Mouse (Mus musculus) cerebellum, adult 11 months (tissue): ENCODE data around the gene Elovl3.
"Not testable (repeated sequence)": the region's sequence is repeated elsewhere in the genome, so short reads cannot be mapped to it uniquely, and the experiment has no call there.

Experiments used
- DNase-seq: peaks from one replicate; pipeline ENCODE4 v3.0.0; 2022

The Elovl3 gene

DNA sequence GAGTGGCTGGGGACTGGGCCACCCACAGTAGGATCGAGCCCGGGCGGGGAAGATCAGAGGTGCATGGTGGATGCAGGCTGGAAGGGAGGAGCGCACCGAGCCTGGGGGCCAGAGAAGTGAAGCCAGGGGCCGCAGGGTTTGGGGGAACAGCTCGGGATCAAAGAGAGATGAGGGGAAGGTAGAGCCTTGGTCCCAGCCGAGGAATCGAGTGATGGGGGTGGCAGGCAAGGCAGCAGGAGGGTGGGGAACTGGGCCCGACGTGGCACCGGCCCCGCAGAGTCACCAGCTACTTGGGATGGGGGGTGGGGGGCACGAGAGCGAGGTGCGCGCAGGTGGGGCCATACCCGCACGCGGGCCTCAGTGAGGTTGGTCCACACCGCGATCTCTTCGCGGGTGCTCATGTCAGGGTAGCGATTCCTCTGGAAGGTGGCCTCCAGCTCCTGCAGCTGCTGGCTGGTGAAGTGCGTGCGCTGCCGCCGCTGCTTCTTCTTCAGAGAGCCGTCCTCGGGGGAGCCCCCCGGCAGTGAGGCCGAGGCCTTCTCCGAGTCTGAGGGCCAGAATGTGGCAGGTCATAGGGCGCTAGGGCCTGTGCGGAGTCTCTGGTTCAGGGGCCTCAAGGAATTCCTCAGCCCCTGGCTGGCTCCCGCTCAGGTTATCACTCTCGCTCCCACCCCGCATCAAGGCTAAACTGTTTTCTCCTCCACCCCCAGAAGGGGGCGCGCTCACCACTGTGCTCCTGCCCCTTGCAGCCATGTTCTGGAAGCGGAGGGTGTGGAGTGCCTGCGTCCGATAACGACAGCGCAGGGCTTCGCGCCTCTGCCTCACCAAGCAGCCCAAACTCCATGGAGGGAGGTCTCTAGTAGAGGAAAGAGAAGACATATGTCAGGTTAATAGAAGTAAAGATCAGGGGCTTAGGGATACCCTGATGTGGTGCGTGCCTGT, 5.2 kb downstream of the Elovl3 start:
- DNase-seq, result peak; percentile 33

GRCm38 (mm10) chr19:46140324-46140723, 8.6 kb downstream of the Elovl3 start:
- no peak for DNase-seq

DNA sequence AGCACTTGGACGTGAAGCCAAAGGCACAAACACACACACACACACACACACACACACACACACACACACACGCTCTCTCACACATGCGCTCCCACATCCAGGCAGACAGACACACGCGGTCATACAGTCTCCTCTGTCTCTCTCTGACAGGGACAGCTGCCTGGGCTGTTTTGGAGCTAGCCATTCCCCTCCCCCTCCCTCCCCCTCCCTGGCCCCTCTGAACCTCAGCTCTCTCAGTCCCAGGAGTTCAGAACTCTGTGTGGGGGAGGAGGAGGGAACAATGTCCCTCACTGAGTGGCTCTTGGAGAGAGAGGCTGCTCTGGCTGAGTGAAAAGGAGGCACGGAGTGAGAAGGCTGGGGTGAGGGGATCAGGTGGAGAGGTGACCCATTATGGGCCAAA, 9.4 kb downstream of the Elovl3 start:
- no peak for DNase-seq

DNA sequence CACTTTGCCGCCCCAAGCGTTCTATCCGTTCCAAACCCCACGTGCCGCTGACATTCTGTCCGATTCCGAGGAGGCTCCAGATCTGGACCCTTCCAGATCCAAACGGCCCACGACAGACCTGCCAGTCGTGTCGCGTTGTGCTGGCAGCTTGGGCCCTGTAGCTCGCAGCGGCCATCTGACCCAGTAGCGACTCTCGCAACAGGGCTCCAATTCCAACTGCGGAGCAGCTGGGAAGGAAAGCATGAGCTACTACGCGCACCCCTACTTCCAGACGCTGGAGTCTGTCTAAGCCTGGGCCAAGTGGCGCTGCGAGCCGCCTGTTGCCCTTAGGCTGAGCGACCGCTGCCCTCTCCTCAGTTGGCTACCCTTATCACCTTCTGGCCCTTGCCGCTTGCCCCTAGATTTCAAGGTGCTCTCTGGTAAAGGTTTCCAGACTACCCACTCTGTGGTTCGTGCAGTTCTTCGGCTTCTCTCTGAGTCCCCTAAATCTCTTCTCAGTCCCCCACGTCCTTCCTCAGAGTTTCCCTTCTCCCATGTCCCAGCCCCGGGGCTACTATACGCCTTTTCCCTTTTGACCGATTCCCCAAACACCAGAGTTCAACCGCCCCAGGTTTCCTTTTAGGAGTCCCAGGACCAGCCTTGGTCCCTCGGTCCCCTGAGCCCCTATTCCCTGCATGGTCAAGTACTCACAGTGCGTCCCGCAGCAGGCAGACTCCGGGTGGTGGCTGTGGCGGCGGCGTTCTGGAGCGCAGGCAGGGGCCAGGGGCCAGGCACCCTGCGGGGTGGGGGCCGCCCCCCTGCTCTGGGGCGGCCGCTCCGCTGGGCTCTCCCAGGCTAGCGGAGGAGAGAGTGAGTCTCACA, 16.0 kb downstream of the Elovl3 start, which contains the start of gene Pitx3:
Gene Pitx3 (minus strand): TSS at position 816 of the 861 bp plus-strand sequence.
- no peak for DNase-seq

DNA sequence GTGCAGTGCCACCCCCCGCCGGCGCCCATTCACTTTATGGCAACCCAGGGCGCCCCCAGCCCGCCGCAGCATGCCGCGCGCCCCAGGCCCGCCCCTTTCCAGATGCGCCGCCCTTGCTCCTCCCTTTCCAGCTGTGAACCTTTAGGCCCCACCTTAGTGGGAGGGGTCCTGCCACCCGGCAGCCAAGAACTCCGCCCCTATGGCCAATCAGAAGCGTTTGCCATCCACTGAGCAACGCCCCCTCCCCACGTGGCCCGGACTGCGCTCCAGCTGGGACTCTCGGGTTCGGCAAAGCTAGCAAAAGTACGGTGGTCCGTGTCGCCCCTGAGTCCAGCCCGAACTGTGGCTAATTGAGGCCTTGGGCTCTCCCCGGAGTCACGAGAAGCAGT, 16.7 kb downstream of the Elovl3 start:
- no peak for DNase-seq

DNA sequence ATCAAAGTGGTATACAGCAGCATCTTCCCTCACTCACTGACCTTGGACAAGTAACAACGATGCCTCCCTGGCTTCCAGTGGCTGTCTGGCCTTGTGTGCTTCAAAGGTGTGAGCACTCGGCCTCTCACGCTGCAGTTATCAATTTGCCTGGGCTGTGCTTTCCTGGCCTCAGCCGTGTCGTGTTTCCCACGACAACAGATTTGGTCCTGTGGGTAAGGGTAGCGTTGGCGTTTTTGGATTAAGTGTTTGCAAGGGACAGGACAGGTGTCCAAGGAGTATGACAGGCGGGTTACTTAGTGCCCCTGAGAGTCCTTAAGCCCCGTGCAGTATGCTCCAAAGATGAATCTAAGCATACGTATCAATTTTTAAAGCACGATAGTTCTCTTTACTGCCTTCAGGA, 17.4 kb downstream of the Elovl3 start:
- no peak for DNase-seq

- DNase-seq, result peak; percentile 93
Observed at GRCm38 (mm10) chr19:46152127-46152803, 20.6 kb downstream of the Elovl3 start, which contains the start of gene Gbf1. Gene Gbf1, plus strand, starts transcription at chr19:46152509.

- DNase-seq, result no peak
Observed at GRCm38 (mm10) chr19:46165950-46166349, 34.3 kb downstream of the Elovl3 start.

GRCm38 (mm10) chr19:46167169-46167568, 35.5 kb downstream of the Elovl3 start:
- DNase-seq, result not testable (repeated sequence)

GRCm38 (mm10) chr19:46169396-46169795, 37.7 kb downstream of the Elovl3 start:
- no peak for DNase-seq

DNA sequence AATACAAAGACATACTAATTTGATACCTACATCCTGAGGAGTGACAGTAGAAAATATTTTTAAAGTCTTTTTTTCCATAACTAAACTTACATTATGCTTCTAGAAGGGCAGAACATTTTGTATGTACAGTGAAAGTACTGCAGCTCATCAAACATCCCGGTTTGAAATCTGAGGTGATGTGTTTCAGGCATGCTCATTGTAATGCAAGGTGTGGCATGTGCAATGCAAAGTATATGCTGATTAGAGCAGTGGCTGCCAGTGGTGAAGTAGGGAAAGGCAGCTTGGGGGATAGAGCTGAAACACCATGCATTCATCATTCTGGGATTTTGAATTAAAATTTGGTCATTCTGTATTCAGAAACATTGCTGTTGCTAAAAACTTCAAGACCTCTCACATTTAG, 38.2 kb downstream of the Elovl3 start:
- DNase-seq, result no peak

DNA sequence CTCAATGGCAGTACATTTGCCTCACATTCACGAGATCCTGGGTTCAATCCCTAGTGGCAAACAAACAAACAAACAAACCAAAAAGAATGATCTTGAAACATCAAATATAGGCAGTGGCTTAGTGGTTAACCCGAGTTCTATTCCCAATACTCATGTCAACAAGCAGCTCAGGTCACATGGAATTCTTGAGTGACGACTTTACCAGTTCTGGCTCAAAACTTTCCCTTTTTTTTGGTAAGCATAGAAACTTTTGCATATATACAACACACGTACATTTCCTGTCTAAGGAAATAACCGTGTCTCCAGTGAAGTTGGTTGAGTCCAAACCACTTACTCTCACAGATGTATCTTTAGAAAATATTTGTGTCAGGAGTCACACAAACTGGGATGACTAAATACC, 40.8 kb downstream of the Elovl3 start:
- DNase-seq, result no peak

- DNase-seq, result no peak
Observed at GRCm38 (mm10) chr19:46175173-46175572, 43.5 kb downstream of the Elovl3 start.

DNA sequence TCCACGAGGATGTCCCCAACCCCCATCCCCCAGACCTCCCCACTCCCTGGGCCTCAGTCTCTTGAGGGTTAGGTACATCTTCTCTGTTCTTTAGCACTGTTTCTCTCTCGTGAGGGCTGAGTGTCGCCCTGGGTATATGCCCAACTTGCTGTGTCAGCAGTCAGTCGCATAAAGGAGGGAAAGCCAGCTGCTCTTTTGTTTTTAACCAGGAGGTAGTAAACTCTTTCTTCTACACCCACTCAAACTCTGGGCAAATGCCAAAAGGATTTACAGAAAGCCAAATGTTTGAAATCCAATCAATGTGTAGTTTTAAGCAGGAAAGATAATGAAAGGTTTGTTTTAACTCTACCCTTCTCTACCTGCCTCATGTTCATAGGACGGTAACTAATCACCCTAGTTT, 45.3 kb downstream of the Elovl3 start:
- no peak for DNase-seq

GRCm38 (mm10) chr19:46180274-46180673, 48.6 kb downstream of the Elovl3 start:
- no peak for DNase-seq

- DNase-seq, result no peak
Observed at GRCm38 (mm10) chr19:46182241-46182640, 50.5 kb downstream of the Elovl3 start.
